Mouse (Mus musculus): ENCODE data around the gene Itga6. TPM values are rescaled to one million over a fixed set of nuclear protein-coding genes. Genes with fewer than 3 reads are reported as not detected.

Itga6 gene
- total and polyA plus RNA-seq, 2 experiments from 2014 or later, result 33.8 to 69.2 TPM

- Histone ChIP-seq H3K36me3 (replicated peaks; ENCODE audit: control insufficient read depth, insufficient read depth, low read length) (peaks cover 34% of the 10 kb centered on the region), H3K4me1 (ENCODE audit: control insufficient read depth, insufficient read depth) (no peaks in the 10 kb centered on the region), H3K27ac (ENCODE audit: low read depth) (no peak overlapping the region), H3K4me2 (ENCODE audit: low read depth, low read length) (no peak overlapping the region), H3K4me3 (ENCODE audit: low read depth, low read length) (no peak overlapping the region), H3K27me3 (ENCODE audit: control insufficient read depth, insufficient read depth, low read length) (no peaks in the 10 kb centered on the region), H3K9me3 (replicated peaks; ENCODE audit: control insufficient read depth, low read length) (no peaks in the 10 kb centered on the region), H3K9ac (replicated peaks; ENCODE audit: low read depth, low read length) (no peak overlapping the region)
- ATAC-seq (ENCODE audit: insufficient read depth, low read depth) (no peak), DNase-seq (ENCODE audit: low spot score) (no peak)
- 85% methylated on average over 13 of the region's 13 CpGs for WGBS
- no peak for TF ChIP-seq CTCF (IDR thresholded peaks at IDR 0.05; ENCODE audit: low read depth)
- no peak for TF ChIP-seq EP300 (IDR thresholded peaks at IDR 0.05; ENCODE audit: low read depth)
Measured at GRCm38 (mm10) chr2:71824146-71824545, 78.7 kb downstream of the Itga6 start.

- Histone ChIP-seq H3K36me3 (replicated peaks; ENCODE audit: control insufficient read depth, insufficient read depth, low read length) (peaks cover 32% of the 10 kb centered on the region), H3K27me3 (ENCODE audit: control insufficient read depth, insufficient read depth, low read length) (no peaks in the 10 kb centered on the region), H3K4me2 (ENCODE audit: low read depth, low read length) (no peak overlapping the region), H3K27ac (ENCODE audit: low read depth) (no peak overlapping the region), H3K4me3 (ENCODE audit: low read depth, low read length) (no peak overlapping the region), H3K4me1 (ENCODE audit: control insufficient read depth, insufficient read depth) (no peaks in the 10 kb centered on the region), H3K9me3 (replicated peaks; ENCODE audit: control insufficient read depth, low read length) (no peaks in the 10 kb centered on the region), H3K9ac (replicated peaks; ENCODE audit: low read depth, low read length) (no peak overlapping the region)
- DNase-seq (ENCODE audit: low spot score) (no peak), ATAC-seq (ENCODE audit: insufficient read depth, low read depth) (no peak)
- TF ChIP-seq EP300 (IDR thresholded peaks at IDR 0.05; ENCODE audit: low read depth) (no peak), CTCF (IDR thresholded peaks at IDR 0.05; ENCODE audit: low read depth) (no peak)
- 85% methylated on average over 13 of the region's 13 CpGs for WGBS
Measured at GRCm38 (mm10) chr2:71827711-71828110, 82.3 kb downstream of the Itga6 start.

DNA sequence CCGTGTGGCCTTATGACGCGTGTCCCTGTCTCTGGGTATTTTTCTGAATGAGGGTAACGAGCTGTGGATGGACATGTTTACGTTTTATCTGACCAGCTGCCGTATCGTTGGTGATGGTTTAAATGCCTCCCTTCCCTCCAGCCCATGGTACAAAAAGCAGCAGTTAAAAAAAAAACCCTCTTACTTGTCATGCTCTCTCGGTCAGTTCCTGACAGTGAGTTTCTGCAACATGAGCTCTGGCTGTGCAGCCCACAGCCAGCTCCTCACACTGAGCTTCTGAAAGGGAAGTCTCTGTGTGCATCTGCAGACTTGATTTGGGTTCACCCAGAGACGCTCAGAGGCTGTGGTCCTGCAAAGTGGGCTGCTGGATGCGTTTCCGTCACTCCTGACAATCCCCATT is 83.5 kb downstream of the Itga6 start:
- Histone ChIP-seq H3K36me3 (replicated peaks; ENCODE audit: control insufficient read depth, insufficient read depth, low read length) (peaks cover 32% of the 10 kb centered on the region), H3K27me3 (ENCODE audit: control insufficient read depth, insufficient read depth, low read length) (no peaks in the 10 kb centered on the region), H3K4me3 (ENCODE audit: low read depth, low read length) (no peak overlapping the region), H3K4me2 (ENCODE audit: low read depth, low read length) (no peak overlapping the region), H3K9ac (replicated peaks; ENCODE audit: low read depth, low read length) (no peak overlapping the region), H3K9me3 (replicated peaks; ENCODE audit: control insufficient read depth, low read length) (no peaks in the 10 kb centered on the region), H3K27ac (ENCODE audit: low read depth) (no peak overlapping the region), H3K4me1 (ENCODE audit: control insufficient read depth, insufficient read depth) (no peaks in the 10 kb centered on the region)
- WGBS, result 75% methylated on average over 11 of the region's 11 CpGs
- TF ChIP-seq EP300 (IDR thresholded peaks at IDR 0.05; ENCODE audit: low read depth), result no peak
- TF ChIP-seq CTCF (IDR thresholded peaks at IDR 0.05; ENCODE audit: low read depth), result no peak
- DNase-seq (ENCODE audit: low spot score), result no peak
- no peak for ATAC-seq (ENCODE audit: insufficient read depth, low read depth)

DNA sequence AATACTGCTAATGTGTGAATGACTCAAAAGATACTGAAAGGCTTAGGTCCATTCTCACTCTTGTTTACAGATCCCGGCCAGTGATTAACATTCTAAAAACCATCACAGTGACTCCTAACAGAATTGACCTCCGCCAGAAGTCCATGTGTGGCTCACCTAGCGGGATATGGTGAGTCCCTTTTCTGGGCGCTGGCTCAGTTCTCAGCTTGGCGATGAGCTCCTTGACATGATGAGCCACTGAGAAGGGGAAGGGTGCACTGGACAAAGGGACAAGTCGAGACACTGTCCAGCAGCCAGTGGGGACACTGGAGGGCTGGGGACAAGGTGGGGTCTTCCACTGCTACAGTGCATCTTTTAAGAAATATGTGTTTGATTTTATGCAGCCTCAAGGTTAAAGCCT is 88.2 kb downstream of the Itga6 start:
- 85% methylated on average over 6 of the region's 6 CpGs for WGBS
- Histone ChIP-seq H3K4me2 (ENCODE audit: low read depth, low read length) (no peak overlapping the region), H3K36me3 (replicated peaks; ENCODE audit: control insufficient read depth, insufficient read depth, low read length) (peaks cover 16% of the 10 kb centered on the region), H3K9ac (replicated peaks; ENCODE audit: low read depth, low read length) (no peak overlapping the region), H3K9me3 (replicated peaks; ENCODE audit: control insufficient read depth, low read length) (no peaks in the 10 kb centered on the region), H3K27me3 (ENCODE audit: control insufficient read depth, insufficient read depth, low read length) (no peaks in the 10 kb centered on the region), H3K27ac (ENCODE audit: low read depth) (no peak overlapping the region), H3K4me1 (ENCODE audit: control insufficient read depth, insufficient read depth) (no peaks in the 10 kb centered on the region), H3K4me3 (ENCODE audit: low read depth, low read length) (no peak overlapping the region)
- no peak for TF ChIP-seq CTCF (IDR thresholded peaks at IDR 0.05; ENCODE audit: low read depth)
- no peak for TF ChIP-seq EP300 (IDR thresholded peaks at IDR 0.05; ENCODE audit: low read depth)
- ATAC-seq (ENCODE audit: insufficient read depth, low read depth) (no peak), DNase-seq (ENCODE audit: low spot score) (no peak)

DNA sequence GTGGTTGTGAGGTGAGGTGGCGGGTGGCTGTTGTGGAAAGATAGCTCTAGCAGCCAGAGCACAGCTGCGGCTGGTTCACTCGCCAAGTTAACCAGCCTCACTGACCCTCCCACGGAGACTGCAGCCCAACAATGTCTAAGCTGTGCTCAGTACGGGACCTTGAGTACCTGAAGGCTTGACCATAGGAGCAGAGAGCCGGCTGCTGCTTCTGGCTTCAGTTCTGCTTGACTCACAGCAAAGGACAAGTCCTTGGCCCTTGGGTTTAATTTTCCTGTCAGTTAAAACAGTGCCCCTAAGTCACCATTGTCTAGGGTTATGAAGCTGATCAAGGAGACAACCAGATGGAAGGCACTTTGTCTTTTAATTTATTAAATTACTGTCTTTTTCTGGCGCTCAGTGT is 89.0 kb downstream of the Itga6 start:
- no peaks in the 10 kb centered on the region for H3K9me3 ChIP-seq (replicated peaks; ENCODE audit: control insufficient read depth, low read length)
- no peak for TF ChIP-seq EP300 (IDR thresholded peaks at IDR 0.05; ENCODE audit: low read depth)
- H3K27ac ChIP-seq (ENCODE audit: low read depth), result no peak overlapping the region
- WGBS, result 69% methylated on average over 7 of the region's 7 CpGs
- ATAC-seq (ENCODE audit: insufficient read depth, low read depth), result no peak
- H3K27me3 ChIP-seq (ENCODE audit: control insufficient read depth, insufficient read depth, low read length), result no peaks in the 10 kb centered on the region
- H3K4me2 ChIP-seq (ENCODE audit: low read depth, low read length), result no peak overlapping the region
- no peak overlapping the region for H3K9ac ChIP-seq (replicated peaks; ENCODE audit: low read depth, low read length)
- H3K4me1 ChIP-seq (ENCODE audit: control insufficient read depth, insufficient read depth), result no peaks in the 10 kb centered on the region
- peaks cover 10% of the 10 kb centered on the region for H3K36me3 ChIP-seq (replicated peaks; ENCODE audit: control insufficient read depth, insufficient read depth, low read length)
- H3K4me3 ChIP-seq (ENCODE audit: low read depth, low read length), result no peak overlapping the region
- no peak for DNase-seq (ENCODE audit: low spot score)

GRCm38 (mm10) chr2:71835556-71835955 is 90.1 kb downstream of the Itga6 start:
- DNase-seq (ENCODE audit: low spot score) (no peak), ATAC-seq (ENCODE audit: insufficient read depth, low read depth) (no peak)
- no peak for TF ChIP-seq EP300 (IDR thresholded peaks at IDR 0.05; ENCODE audit: low read depth)
- TF ChIP-seq CTCF (IDR thresholded peaks at IDR 0.05; ENCODE audit: low read depth), result no peak
- Histone ChIP-seq H3K4me3 (ENCODE audit: low read depth, low read length) (no peak overlapping the region), H3K9me3 (replicated peaks; ENCODE audit: control insufficient read depth, low read length) (no peaks in the 10 kb centered on the region), H3K27me3 (ENCODE audit: control insufficient read depth, insufficient read depth, low read length) (no peaks in the 10 kb centered on the region), H3K4me2 (ENCODE audit: low read depth, low read length) (no peak overlapping the region), H3K9ac (replicated peaks; ENCODE audit: low read depth, low read length) (no peak overlapping the region), H3K27ac (ENCODE audit: low read depth) (no peak overlapping the region), H3K36me3 (replicated peaks; ENCODE audit: control insufficient read depth, insufficient read depth, low read length) (peaks cover 8% of the 10 kb centered on the region), H3K4me1 (ENCODE audit: control insufficient read depth, insufficient read depth) (no peaks in the 10 kb centered on the region)
- WGBS, result 90% methylated on average over 8 of the region's 8 CpGs

Data from heart, postnatal 0 days (tissue).